In the genomic region with DNA sequence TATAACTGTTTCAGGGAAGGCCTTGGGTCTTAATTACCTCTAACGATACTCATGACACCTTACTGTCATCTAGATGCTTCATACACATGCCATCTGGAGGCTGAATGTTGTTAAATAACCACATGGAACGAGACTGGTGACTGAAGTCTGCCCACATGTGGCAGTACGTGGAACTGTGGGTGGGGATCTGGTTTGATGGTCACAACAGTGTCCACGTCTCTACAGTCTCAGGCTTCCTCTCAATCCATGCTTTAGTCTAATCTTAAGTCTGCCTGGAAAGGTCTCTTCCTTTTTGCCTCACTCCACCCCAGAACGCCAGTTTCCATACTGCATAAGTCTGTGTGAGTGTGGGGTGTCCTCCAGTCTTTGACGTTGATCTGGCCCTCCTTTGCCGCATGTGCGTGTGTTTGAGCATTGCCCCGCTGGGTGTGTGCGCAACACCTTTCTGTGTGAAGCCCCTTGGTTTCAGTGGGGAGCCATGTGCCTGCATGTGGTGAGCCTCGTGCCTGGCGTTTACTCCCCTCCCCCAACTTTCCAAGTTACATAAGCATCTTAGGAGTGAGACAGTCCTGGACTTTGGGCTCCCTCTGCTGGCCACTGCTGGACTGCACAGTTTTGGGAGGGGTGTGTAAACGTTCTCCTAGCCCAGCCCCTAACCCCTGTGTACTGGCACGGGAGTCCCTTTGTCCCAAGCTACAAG, we compare ENCODE assay signal across 8 mouse cellular contexts. TPM values are rescaled to one million over a fixed set of nuclear protein-coding genes. Genes with fewer than 3 reads are reported as not detected.
DNase-seq lines count a peak whose midpoint lies in the region; ATAC-seq lines count a peak whose summit lies in the region.

No protein-coding gene starts in this region.

- peak overlapping the region; percentile 24; the same call in 1 of the 2 replicates for H3K9ac ChIP-seq in hindbrain, embryonic 11.5 days (ENCODE audit: low read depth, low read length)
- peak overlapping the region; percentile 69 for H3K9ac ChIP-seq in lung, embryonic 16.5 days (ENCODE audit: low read length)

- no peaks in the 10 kb centered on the region for H3K9me3 ChIP-seq in hindbrain, embryonic 11.5 days (ENCODE audit: control insufficient read depth, low read length)
- no peaks in the 10 kb centered on the region for H3K9me3 ChIP-seq in lung, embryonic 16.5 days (ENCODE audit: control insufficient read depth, low read length)

- DNase-seq in NIH3T3 (ENCODE audit: low read depth), result peak; percentile 99
- peak; percentile 93 for DNase-seq in cerebellum, adult 9-11 months
- peak; percentile 89 to 97 for DNase-seq in frontal cortex, adult 2 months (ENCODE audit: extremely low spot score in 1 of 2, low spot score in 1 of 2)
- DNase-seq in hindbrain, embryonic 11.5 days (ENCODE audit: low spot score), result peak; percentile 99
- DNase-seq in layer of hippocampus, adult 9-11 months, result peak; percentile 92
- DNase-seq in ovary, postnatal 10 days (ENCODE audit: low spot score), result peak; percentile 83
- DNase-seq in thymus, postnatal 0 days (ENCODE audit: low spot score), result peak; percentile 86

- H3K4me2 ChIP-seq in hindbrain, embryonic 11.5 days (replicated peaks; ENCODE audit: low read depth, low read length), result peak overlapping the region; percentile 50
- H3K4me2 ChIP-seq in lung, embryonic 16.5 days (ENCODE audit: low read depth, low read length), result peak overlapping the region; percentile 75

- no peaks in the 10 kb centered on the region for H3K27me3 ChIP-seq in hindbrain, embryonic 11.5 days (ENCODE audit: control insufficient read depth, insufficient read depth, low read length)
- H3K27me3 ChIP-seq in lung, embryonic 16.5 days (ENCODE audit: control insufficient read depth, insufficient read depth, low read depth, low read length), result no peaks in the 10 kb centered on the region

- 6% methylated on average over 14 of the region's 14 CpGs for WGBS in hindbrain, embryonic 11.5 days
- 2% methylated on average over 14 of the region's 14 CpGs for WGBS in lung, embryonic 16.5 days

- peak; percentile 61 for ATAC-seq in hindbrain, embryonic 11.5 days (ENCODE audit: low FRiP score)
- peak; percentile 71 for ATAC-seq in lung, embryonic 16.5 days (ENCODE audit: low read depth)

- peaks cover 7% of the 10 kb centered on the region; the same call in 1 of the 2 replicates for H3K4me1 ChIP-seq in hindbrain, embryonic 11.5 days (replicated peaks; ENCODE audit: control insufficient read depth, insufficient read depth, low read length)
- peaks cover 29% of the 10 kb centered on the region for H3K4me1 ChIP-seq in lung, embryonic 16.5 days (replicated peaks; ENCODE audit: control insufficient read depth, insufficient read depth, low read length)

- no peaks in the 10 kb centered on the region for H3K36me3 ChIP-seq in hindbrain, embryonic 11.5 days (ENCODE audit: control insufficient read depth, insufficient read depth, low read length)
- no peaks in the 10 kb centered on the region for H3K36me3 ChIP-seq in lung, embryonic 16.5 days (ENCODE audit: control insufficient read depth, insufficient read depth, low read length)

- peak overlapping the region; percentile 19; the same call in 1 of the 2 replicates for H3K4me3 ChIP-seq in hindbrain, embryonic 11.5 days (ENCODE audit: low read depth, low read length)
- peak overlapping the region; percentile 41 for H3K4me3 ChIP-seq in lung, embryonic 16.5 days (ENCODE audit: low read length)

- 0 out of 2 replicates have a peak overlapping the region, but pooled peaks have one; percentile 52 for H3K27ac ChIP-seq in hindbrain, embryonic 11.5 days (ENCODE audit: low read depth, low read length)
- peak overlapping the region; percentile 98 for H3K27ac ChIP-seq in lung, embryonic 16.5 days (ENCODE audit: low read length)

RNA-seq across cellular contexts. Expression of a gene that starts 12.0 kb away (rescaled TPM):
- polyA plus RNA-seq in frontal cortex, adult 2 months (2012; rRNA removed), result 495 and 562 TPM in 2 replicates
- polyA plus RNA-seq in hindbrain, embryonic 11.5 days (2014; fragmentation: Nextera tagmentation; extraction: Ambion mirVana), result 1.9 and 2.6 TPM in 2 replicates
- 6.2 and 6.7 TPM in 2 replicates for polyA plus RNA-seq in lung, embryonic 16.5 days (2015; fragmentation: Nextera tagmentation; extraction: Ambion mirVana)
- 0.71 and 0.82 TPM in 2 replicates for polyA plus RNA-seq in thymus, postnatal 0 days (2015; fragmentation: Nextera tagmentation; extraction: Ambion mirVana)

RNA-seq across cellular contexts. Expression of a gene that starts 19.3 kb away (rescaled TPM):
- polyA plus RNA-seq in frontal cortex, adult 2 months (2012; rRNA removed), result 102 and 111 TPM in 2 replicates
- 0.17 and 0.46 TPM in 2 replicates for polyA plus RNA-seq in hindbrain, embryonic 11.5 days (2014; fragmentation: Nextera tagmentation; extraction: Ambion mirVana)
- polyA plus RNA-seq in lung, embryonic 16.5 days (2015; fragmentation: Nextera tagmentation; extraction: Ambion mirVana), result not detected in 2 replicates
- polyA plus RNA-seq in thymus, postnatal 0 days (2015; fragmentation: Nextera tagmentation; extraction: Ambion mirVana), result 0.09 TPM in 2 replicates

RNA-seq across cellular contexts. Expression of a gene that starts 31.2 kb away (rescaled TPM):
- 112 and 122 TPM in 2 replicates for polyA plus RNA-seq in frontal cortex, adult 2 months (2012; rRNA removed)
- 0.73 TPM in 2 replicates for polyA plus RNA-seq in hindbrain, embryonic 11.5 days (2014; fragmentation: Nextera tagmentation; extraction: Ambion mirVana)
- 0.15 and 0.20 TPM in 2 replicates for polyA plus RNA-seq in lung, embryonic 16.5 days (2015; fragmentation: Nextera tagmentation; extraction: Ambion mirVana)
- polyA plus RNA-seq in thymus, postnatal 0 days (2015; fragmentation: Nextera tagmentation; extraction: Ambion mirVana), result 0.15 and 0.17 TPM in 2 replicates

RNA-seq across cellular contexts. Expression of a gene that starts 48.4 kb away (rescaled TPM):
- 230 and 251 TPM in 2 replicates for polyA plus RNA-seq in frontal cortex, adult 2 months (2012; rRNA removed)
- polyA plus RNA-seq in hindbrain, embryonic 11.5 days (2014; fragmentation: Nextera tagmentation; extraction: Ambion mirVana), result 123 and 136 TPM in 2 replicates
- 42.5 and 46.0 TPM in 2 replicates for polyA plus RNA-seq in lung, embryonic 16.5 days (2015; fragmentation: Nextera tagmentation; extraction: Ambion mirVana)
- polyA plus RNA-seq in thymus, postnatal 0 days (2015; fragmentation: Nextera tagmentation; extraction: Ambion mirVana), result 24.2 and 28.4 TPM in 2 replicates

RNA-seq across cellular contexts. Expression of a gene that starts 51.6 kb away (rescaled TPM):
- polyA plus RNA-seq in frontal cortex, adult 2 months (2012; rRNA removed), result not detected in 2 replicates
- 0.06 TPM in 1 of 2 replicates, not detected in the other for polyA plus RNA-seq in hindbrain, embryonic 11.5 days (2014; fragmentation: Nextera tagmentation; extraction: Ambion mirVana)
- not detected in 2 replicates for polyA plus RNA-seq in lung, embryonic 16.5 days (2015; fragmentation: Nextera tagmentation; extraction: Ambion mirVana)
- not detected in 2 replicates for polyA plus RNA-seq in thymus, postnatal 0 days (2015; fragmentation: Nextera tagmentation; extraction: Ambion mirVana)

Comparison
In these comparisons a context has a peak if more than half of its experiments do, and no peak if none do; other contexts are left out.
1. Peak in every context shown above with its lines: DNase-seq, ATAC-seq, H3K4me3 ChIP-seq and H3K27ac ChIP-seq.
2. RNA of a gene that starts 12.0 kb away (polyA plus RNA-seq): 495 to 562 TPM in frontal cortex, adult 2 months; 6.2 to 6.7 TPM in lung, embryonic 16.5 days, 1.9 to 2.6 TPM in hindbrain, embryonic 11.5 days and 0.71 to 0.82 TPM in thymus, postnatal 0 days; every median in the first group is over 10 times any median in the second.
3. RNA of a gene that starts 19.3 kb away (polyA plus RNA-seq): 102 to 111 TPM in frontal cortex, adult 2 months; 0.17 to 0.46 TPM in hindbrain, embryonic 11.5 days, 0.09 TPM in thymus, postnatal 0 days and not detected in lung, embryonic 16.5 days; every median in the first group is over 10 times any median in the second.
4. RNA of a gene that starts 31.2 kb away (polyA plus RNA-seq): 112 to 122 TPM in frontal cortex, adult 2 months; 0.73 TPM in hindbrain, embryonic 11.5 days, 0.15 to 0.20 TPM in lung, embryonic 16.5 days and 0.15 to 0.17 TPM in thymus, postnatal 0 days; every median in the first group is over 10 times any median in the second.